Mouse (Mus musculus) hindbrain, embryonic 14.5 days (tissue): Measurements from ENCODE around the gene Icos. TPM values are rescaled to one million over a fixed set of nuclear protein-coding genes. Genes with fewer than 3 reads are reported as not detected.

Experiments
- ATAC-seq: fragments of 200-750 bp; cut with Nextera tagmentation; 2 replicates; pipeline ENCODE4 v1.8.0; 2017; ENCODE audit warnings: moderate number of reproducible peaks, mild to moderate bottlenecking, moderate TSS enrichment, moderate library complexity; ENCODE audit not compliant: low FRiP score
- DNase-seq: peaks from one replicate; pipeline ENCODE4 v3.0.0-alpha.2; 2015; ENCODE audit warnings: low spot score
- H3K27ac ChIP-seq: fragments of 300-500 bp; sonication (generic); 2 replicates; pipeline ENCODE4 v1.5.1; 2014; ENCODE audit warnings: mild to moderate bottlenecking, moderate library complexity
- H3K27me3 ChIP-seq: fragments of 300-500 bp; sonication (generic); 2 replicates; pipeline ENCODE4 v1.6.1; 2014; ENCODE audit warnings: mild to moderate bottlenecking, low read length, mixed read lengths; ENCODE audit not compliant: control insufficient read depth, insufficient read depth
- H3K36me3 ChIP-seq: fragments of 300-500 bp; sonication (generic); replicated peaks from 2 replicates; pipeline ENCODE4 v1.6.1; 2014; ENCODE audit not compliant: control insufficient read depth, insufficient read depth
- H3K4me1 ChIP-seq: fragments of 300-500 bp; sonication (generic); replicated peaks from 2 replicates; pipeline ENCODE4 v1.6.1; 2014; ENCODE audit warnings: antibody characterized with exemption, low read length, mixed read lengths; ENCODE audit not compliant: control insufficient read depth, insufficient read depth
- H3K4me2 ChIP-seq: fragments of 300-500 bp; sonication (generic); replicated peaks from 2 replicates; pipeline ENCODE4 v1.6.1; 2014; ENCODE audit warnings: mild to moderate bottlenecking, moderate library complexity
- H3K4me3 ChIP-seq: fragments of 300-500 bp; sonication (generic); replicated peaks from 2 replicates; pipeline ENCODE4 v1.5.1; 2014; ENCODE audit warnings: mild to moderate bottlenecking, low read length
- H3K9ac ChIP-seq: fragments of 300-500 bp; sonication (generic); 2 replicates; pipeline ENCODE4 v1.6.1; 2014
- H3K9me3 ChIP-seq: fragments of 300-500 bp; sonication (generic); 2 replicates; pipeline ENCODE4 v1.6.1; 2016; ENCODE audit warnings: low read length; ENCODE audit not compliant: control insufficient read depth
- WGBS: fragments of 180-500 bp; shearing (Covaris S2); extraction: QIAGEN DNeasy Blood & Tissue Kit; methylation state at CpG from one replicate; pipeline ENCODE4 v1.1.7; 2014; 5-methylcytosine and 5-hydroxymethylcytosine counted together
- polyA plus RNA-seq: library from polyadenylated mRNA; unstranded; fragments of >200 nt; fragmentation: Nextera tagmentation; extraction: Ambion mirVana; gene quantifications from 2 replicates; pipeline ENCODE4 v1.2.1, GENCODE M21; 2014

The Icos gene
- polyA plus RNA-seq, 1 experiment from 2014 or later, result 0.19 TPM

DNA sequence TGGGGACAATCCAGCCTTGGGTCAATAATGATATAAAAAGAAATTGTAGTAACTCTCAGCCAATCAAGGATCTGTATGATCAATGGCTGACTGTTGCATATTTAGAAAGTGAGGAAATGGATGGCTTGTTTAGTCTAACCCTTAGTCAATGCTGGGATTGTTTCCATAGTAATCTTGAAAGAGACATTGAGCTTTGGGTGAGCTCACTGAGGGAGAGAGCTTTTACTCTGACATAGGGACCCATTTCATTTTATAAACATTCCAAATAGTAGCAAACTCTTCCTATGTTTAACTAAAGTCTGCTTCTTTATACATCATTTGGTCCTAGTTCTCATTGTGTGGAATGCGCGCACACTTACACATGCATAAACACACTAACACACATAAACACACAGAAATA is 28.5 kb downstream of the Icos start:
- Histone ChIP-seq H3K4me3 (no peak overlapping the region), H3K4me2 (no peak overlapping the region), H3K9ac (no peak overlapping the region), H3K4me1 (no peaks in the 10 kb centered on the region), H3K9me3 (no peaks in the 10 kb centered on the region), H3K36me3 (no peaks in the 10 kb centered on the region), H3K27me3 (no peaks in the 10 kb centered on the region), H3K27ac (no peak overlapping the region)
- no peak for DNase-seq
- ATAC-seq, result no peak
- 96% methylated on average over 2 of the region's 2 CpGs for WGBS

DNA sequence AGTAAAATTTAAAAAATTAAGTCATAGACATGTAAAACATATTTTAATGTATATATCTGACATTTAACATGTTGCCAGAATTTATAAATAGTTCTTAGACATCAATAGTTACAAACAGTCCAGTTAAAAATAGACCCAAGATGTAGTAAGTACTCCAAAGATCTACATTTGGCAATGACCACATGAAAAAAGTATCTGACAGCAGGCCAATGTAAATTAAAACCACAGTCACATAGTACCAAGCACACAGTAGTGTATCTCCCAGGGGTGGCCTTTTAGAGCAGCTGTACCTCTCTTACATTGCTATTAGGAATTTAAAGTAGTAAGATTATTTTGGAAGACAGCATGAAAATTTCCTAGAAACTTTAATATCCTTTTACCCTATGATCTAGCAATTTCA is 29.8 kb downstream of the Icos start:
- DNase-seq (no peak), ATAC-seq (no peak)
- H3K27ac ChIP-seq, result no peak overlapping the region
- no peak overlapping the region for H3K4me2 ChIP-seq
- no peaks in the 10 kb centered on the region for H3K36me3 ChIP-seq
- no peak overlapping the region for H3K4me3 ChIP-seq
- no peaks in the 10 kb centered on the region for H3K4me1 ChIP-seq
- H3K9me3 ChIP-seq, result no peaks in the 10 kb centered on the region
- H3K27me3 ChIP-seq, result no peaks in the 10 kb centered on the region
- no peak overlapping the region for H3K9ac ChIP-seq

DNA sequence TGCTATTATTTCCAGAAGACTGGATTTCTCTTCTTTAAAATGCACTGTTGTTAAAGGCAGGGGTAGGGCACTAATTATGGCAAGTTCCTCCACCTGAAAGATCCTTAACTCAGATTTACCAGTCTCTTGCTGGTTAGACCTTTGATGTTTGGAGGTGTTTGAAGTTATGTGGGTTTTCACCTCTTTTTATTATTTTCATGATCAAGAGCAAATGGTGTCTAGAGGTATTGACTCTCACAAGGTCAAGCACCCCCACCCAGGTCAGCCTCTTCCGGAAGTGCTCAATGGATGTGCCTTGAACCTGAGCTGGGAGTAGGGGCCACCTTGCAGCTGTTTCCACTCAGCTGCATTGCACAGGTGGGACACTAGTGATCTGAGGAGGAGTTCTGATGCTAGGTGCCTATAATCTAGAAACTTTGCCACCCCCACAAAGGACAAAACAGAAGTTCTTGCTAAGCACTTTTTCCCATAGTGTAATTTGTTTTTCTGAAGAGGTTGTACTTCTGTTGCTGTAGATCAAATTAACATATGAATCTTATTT is 38.9 kb downstream of the Icos start:
- H3K4me1 ChIP-seq, result no peaks in the 10 kb centered on the region
- H3K9me3 ChIP-seq, result no peaks in the 10 kb centered on the region
- no peak overlapping the region for H3K4me3 ChIP-seq
- no peak for ATAC-seq
- H3K36me3 ChIP-seq, result no peaks in the 10 kb centered on the region
- H3K9ac ChIP-seq, result no peak overlapping the region
- no peaks in the 10 kb centered on the region for H3K27me3 ChIP-seq
- H3K27ac ChIP-seq, result no peak overlapping the region
- WGBS, result 83% methylated on average over 1 of the region's 1 CpGs
- H3K4me2 ChIP-seq, result no peak overlapping the region
- DNase-seq, result no peak

DNA sequence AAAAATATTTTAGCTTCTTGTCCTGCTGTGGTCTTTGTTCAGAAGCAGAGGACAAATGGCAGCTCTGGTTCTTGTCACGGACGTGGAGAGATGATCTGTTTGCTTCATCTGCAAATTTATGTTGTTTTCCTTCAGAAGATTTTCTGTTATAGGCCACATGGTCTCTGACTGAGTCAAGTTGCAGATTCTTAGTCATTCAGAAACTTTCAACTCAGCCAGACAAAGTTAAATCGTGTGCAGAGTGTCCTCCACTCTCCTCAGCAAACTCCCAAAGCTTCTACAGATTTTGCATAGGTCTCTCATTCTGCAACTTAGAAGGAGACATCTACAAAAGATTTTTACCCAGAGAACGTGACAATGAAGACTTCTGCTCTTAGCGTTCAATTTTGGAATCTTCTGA is 49.0 kb downstream of the Icos start:
- Histone ChIP-seq H3K9me3 (no peaks in the 10 kb centered on the region), H3K9ac (no peak overlapping the region), H3K36me3 (no peaks in the 10 kb centered on the region), H3K27ac (no peak overlapping the region), H3K4me2 (no peak overlapping the region), H3K4me3 (no peak overlapping the region), H3K4me1 (no peaks in the 10 kb centered on the region), H3K27me3 (no peaks in the 10 kb centered on the region)
- no peak for ATAC-seq
- no peak for DNase-seq
- WGBS, result 85% methylated on average over 5 of the region's 5 CpGs

DNA sequence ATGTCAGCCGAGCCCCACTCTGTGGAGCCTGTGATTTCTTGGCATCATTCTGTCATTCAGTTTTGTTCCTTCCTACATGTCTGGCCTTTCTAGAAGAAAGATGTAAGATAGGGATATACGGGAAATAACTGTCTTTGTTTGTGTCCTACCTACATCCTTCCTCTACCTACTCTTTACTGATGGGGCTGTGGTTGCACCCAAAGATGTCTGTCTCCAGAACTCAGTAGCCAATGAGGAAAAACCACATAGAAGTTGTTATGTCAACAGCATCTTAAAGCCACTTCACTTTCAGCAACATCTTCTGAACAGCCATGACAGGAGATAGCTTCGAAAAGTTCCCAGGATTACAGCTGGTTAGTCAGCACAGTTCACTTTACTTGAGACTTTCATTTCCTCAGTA is 49.8 kb downstream of the Icos start:
- no peak for DNase-seq
- no peaks in the 10 kb centered on the region for H3K4me1 ChIP-seq
- H3K9ac ChIP-seq, result no peak overlapping the region
- H3K36me3 ChIP-seq, result no peaks in the 10 kb centered on the region
- H3K9me3 ChIP-seq, result no peaks in the 10 kb centered on the region
- 94% methylated on average over 3 of the region's 3 CpGs for WGBS
- ATAC-seq, result no peak
- H3K4me3 ChIP-seq, result no peak overlapping the region
- H3K27me3 ChIP-seq, result no peaks in the 10 kb centered on the region
- H3K4me2 ChIP-seq, result no peak overlapping the region
- H3K27ac ChIP-seq, result no peak overlapping the region

DNA sequence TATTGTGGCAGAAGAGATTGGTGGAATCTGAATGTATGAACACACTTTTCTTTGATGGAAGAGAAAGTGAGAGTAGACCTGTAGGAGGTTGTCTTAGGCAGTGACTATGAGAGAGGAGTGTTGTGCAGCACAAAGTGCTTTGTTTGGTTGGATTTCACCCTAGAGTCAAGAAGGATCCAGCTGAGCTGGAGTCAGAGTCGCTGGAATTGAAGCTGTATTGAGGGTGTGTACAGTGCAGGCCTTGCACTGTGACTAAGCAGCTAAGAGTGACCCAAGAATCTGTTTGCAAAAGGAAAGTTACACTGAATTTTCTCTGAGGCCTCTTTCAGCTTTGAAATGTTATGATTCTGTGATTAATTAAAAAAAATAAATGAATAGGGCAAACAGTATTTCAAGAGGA is 52.2 kb downstream of the Icos start:
- 54% methylated on average over 1 of the region's 1 CpGs for WGBS
- no peak for DNase-seq
- no peak overlapping the region for H3K27ac ChIP-seq
- H3K9ac ChIP-seq, result no peak overlapping the region
- no peak overlapping the region for H3K4me2 ChIP-seq
- H3K9me3 ChIP-seq, result no peaks in the 10 kb centered on the region
- H3K4me3 ChIP-seq, result no peak overlapping the region
- no peak for ATAC-seq
- no peaks in the 10 kb centered on the region for H3K4me1 ChIP-seq
- no peaks in the 10 kb centered on the region for H3K27me3 ChIP-seq
- no peaks in the 10 kb centered on the region for H3K36me3 ChIP-seq

DNA sequence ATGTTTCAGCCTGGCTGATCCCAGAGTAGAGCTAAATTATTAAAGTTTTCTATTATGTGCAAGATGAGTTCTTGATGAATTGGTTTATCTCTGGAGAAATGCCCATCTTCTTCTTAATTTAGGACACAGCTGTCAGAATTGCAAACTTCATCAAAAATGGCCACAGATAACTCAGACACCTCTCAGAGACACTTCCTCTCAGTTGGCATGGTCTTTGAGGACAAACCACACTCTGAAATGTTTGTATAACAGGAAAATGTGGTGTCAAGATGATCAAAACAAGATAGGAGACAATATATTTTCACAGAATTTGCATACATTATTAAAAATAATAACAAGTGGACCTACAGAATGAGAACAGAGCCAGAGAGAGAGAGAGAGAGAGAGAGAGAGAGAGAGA is 52.8 kb downstream of the Icos start:
- Histone ChIP-seq H3K36me3 (no peaks in the 10 kb centered on the region), H3K9ac (no peak overlapping the region), H3K4me3 (no peak overlapping the region), H3K4me2 (no peak overlapping the region), H3K4me1 (no peaks in the 10 kb centered on the region), H3K9me3 (no peaks in the 10 kb centered on the region), H3K27ac (no peak overlapping the region), H3K27me3 (no peaks in the 10 kb centered on the region)
- DNase-seq (no peak), ATAC-seq (no peak)

DNA sequence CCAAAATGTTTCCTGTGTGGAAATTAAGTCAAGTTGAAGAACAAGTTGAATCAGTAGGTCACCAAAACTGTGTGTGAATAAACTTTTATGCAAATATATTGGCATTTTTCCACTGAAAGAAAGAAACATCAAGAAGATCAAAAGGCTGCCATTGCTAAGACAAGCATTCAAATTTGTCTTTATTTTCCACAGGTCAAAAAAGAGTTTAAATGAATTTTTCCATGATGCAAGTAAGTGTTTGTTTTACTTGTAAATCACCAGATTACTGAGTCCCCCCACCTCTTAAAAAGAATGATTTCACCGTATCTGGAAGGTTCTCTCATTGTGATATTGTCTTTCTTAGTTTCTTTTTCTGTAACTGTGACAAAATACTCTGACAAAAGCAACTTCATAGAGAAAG is 57.5 kb downstream of the Icos start:
- ATAC-seq (no peak), DNase-seq (no peak)
- Histone ChIP-seq H3K27ac (no peak overlapping the region), H3K4me2 (no peak overlapping the region), H3K36me3 (no peaks in the 10 kb centered on the region), H3K4me1 (no peaks in the 10 kb centered on the region), H3K9ac (no peak overlapping the region), H3K9me3 (no peaks in the 10 kb centered on the region), H3K4me3 (no peak overlapping the region), H3K27me3 (no peaks in the 10 kb centered on the region)
- 82% methylated on average over 1 of the region's 1 CpGs for WGBS

DNA sequence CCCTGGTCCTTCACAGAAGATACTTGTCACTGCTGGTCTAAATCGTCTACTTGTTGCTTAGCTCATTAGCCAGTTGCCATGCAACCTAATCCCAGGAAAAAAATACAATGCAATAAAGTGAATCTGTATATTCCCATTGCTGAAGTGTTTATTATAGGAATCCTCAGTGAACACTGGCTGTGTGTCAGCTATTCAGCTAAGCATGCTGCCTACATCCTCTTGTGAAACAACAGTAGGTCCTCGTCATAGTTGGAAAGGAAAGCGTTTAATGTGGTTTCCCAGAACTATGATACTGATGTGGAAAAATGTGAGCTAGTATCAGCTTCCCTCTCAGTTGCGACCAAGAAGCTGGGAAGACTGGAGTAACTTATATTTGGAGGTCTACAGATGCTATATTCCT is 60.5 kb downstream of the Icos start:
- Histone ChIP-seq H3K27me3 (no peaks in the 10 kb centered on the region), H3K9me3 (no peaks in the 10 kb centered on the region), H3K4me2 (no peak overlapping the region), H3K4me3 (no peak overlapping the region), H3K9ac (no peak overlapping the region), H3K36me3 (no peaks in the 10 kb centered on the region), H3K4me1 (no peaks in the 10 kb centered on the region), H3K27ac (no peak overlapping the region)
- WGBS, result 75% methylated on average over 4 of the region's 4 CpGs
- ATAC-seq (no peak), DNase-seq (no peak)

DNA sequence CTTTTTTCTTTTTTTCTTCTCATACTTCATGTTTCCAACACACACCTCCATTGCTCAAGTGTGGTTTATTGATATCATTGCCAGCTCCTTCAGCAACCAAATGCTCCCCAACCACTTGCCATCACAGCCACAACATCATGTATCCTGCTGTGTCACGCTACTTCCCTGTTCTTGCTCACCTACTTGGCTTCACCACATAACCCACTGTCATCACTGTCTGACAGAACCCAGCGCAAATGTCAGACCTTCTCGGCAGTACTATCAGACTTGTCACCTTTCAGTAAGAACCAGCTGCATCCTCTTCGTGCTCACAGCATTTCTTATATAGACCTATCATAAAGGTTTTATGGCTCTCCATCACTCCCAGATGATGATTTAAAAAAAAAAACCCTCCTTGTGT is 61.6 kb downstream of the Icos start:
- Histone ChIP-seq H3K36me3 (no peaks in the 10 kb centered on the region), H3K9ac (no peak overlapping the region), H3K4me2 (no peak overlapping the region), H3K4me1 (no peaks in the 10 kb centered on the region), H3K27me3 (no peaks in the 10 kb centered on the region), H3K4me3 (no peak overlapping the region), H3K9me3 (no peaks in the 10 kb centered on the region), H3K27ac (no peak overlapping the region)
- 92% methylated on average over 4 of the region's 4 CpGs for WGBS
- ATAC-seq (no peak), DNase-seq (no peak)
